Mouse (Mus musculus) MEL (cell line): ENCODE results near the gene Ifnar2. TPM values are rescaled to one million over a fixed set of nuclear protein-coding genes. Genes with fewer than 3 reads are reported as not detected.
A peak's percentile ranks its signal among the peaks of the same experiment; 100 is the strongest.

Experiments
- DNase-seq: peaks from one replicate; pipeline ENCODE4 v3.0.0; 2011; ENCODE audit warnings: low read depth, low spot score
- H3K27ac ChIP-seq: 2 replicates; pipeline ENCODE4 v1.5.1; 2012; ENCODE audit warnings: low read depth, mild to moderate bottlenecking, control low read depth, low read length, moderate library complexity; ENCODE audit not compliant: control insufficient read depth
- H3K27me3 ChIP-seq, 2 experiments: fragments of 150-350 bp in 1 of 2; sonication (generic) in 1 of 2; 2 replicates each; pipeline ENCODE4 v1.6.1; 2012; ENCODE audit warnings: low read length in 2 of 2, mild to moderate bottlenecking in 2 of 2, improper control_type of control experiment in 1 of 2, moderate library complexity in 1 of 2; ENCODE audit not compliant: insufficient read depth in 2 of 2, control insufficient read depth in 1 of 2
- H3K36me3 ChIP-seq, 2 experiments: 2 replicates each; pipeline ENCODE4 v1.6.1; 2012 to 2014; ENCODE audit warnings: low read length in 2 of 2, improper control_type of control experiment in 1 of 2, inconsistent platforms in 1 of 2, mild to moderate bottlenecking in 1 of 2; ENCODE audit not compliant: insufficient read depth in 2 of 2, control insufficient read depth in 1 of 2
- H3K4me1 ChIP-seq, 2 experiments: fragments of 150-350 bp in 1 of 2; sonication (generic) in 1 of 2; 2 replicates each; pipeline ENCODE4 v1.6.1; 2012; ENCODE audit warnings: low read length in 2 of 2, improper control_type of control experiment in 1 of 2, mild to moderate bottlenecking in 1 of 2; ENCODE audit not compliant: insufficient read depth in 2 of 2, control insufficient read depth in 1 of 2
- H3K4me3 ChIP-seq, 2 experiments: fragments of 150-350 bp in 1 of 2; sonication (generic) in 1 of 2; 2 replicates each; pipeline ENCODE4 v1.5.1; 2012; ENCODE audit warnings: low read depth in 2 of 2, low read length in 2 of 2, mild to moderate bottlenecking in 2 of 2, moderate library complexity in 2 of 2, control low read depth in 1 of 2, improper control_type of control experiment in 1 of 2; ENCODE audit not compliant: control insufficient read depth in 1 of 2, insufficient read depth in 1 of 2
- H3K79me2 ChIP-seq: 2 replicates; pipeline ENCODE4 v1.6.1; 2012; ENCODE audit warnings: mild to moderate bottlenecking, low read length, moderate library complexity; ENCODE audit not compliant: control insufficient read depth, poor library complexity, insufficient read depth
- H3K9ac ChIP-seq: 2 replicates; pipeline ENCODE4 v1.6.1; 2012; ENCODE audit warnings: low read depth, mild to moderate bottlenecking, control low read depth, low read length, moderate library complexity; ENCODE audit not compliant: control insufficient read depth, poor library complexity, severe bottlenecking
- H3K9me3 ChIP-seq: fragments of 150-350 bp; sonication (generic); replicated peaks from 2 replicates; pipeline ENCODE4 v1.6.1; 2012; ENCODE audit warnings: mild to moderate bottlenecking, low read length, improper control_type of control experiment, moderate library complexity; ENCODE audit not compliant: insufficient read depth
- BHLHE40 ChIP-seq: IDR thresholded peaks from 2 replicates; pipeline ENCODE4 v1.6.1; 2012; ENCODE audit warnings: low read depth, mild to moderate bottlenecking, inconsistent platforms, low read length, improper control_type of control experiment, borderline replicate concordance
- CHD2 ChIP-seq: IDR thresholded peaks from 2 replicates; pipeline ENCODE4 v1.6.1; 2011; ENCODE audit warnings: low read length, improper control_type of control experiment
- EP300 ChIP-seq, 2 experiments: IDR thresholded peaks; 2 replicates each; pipeline ENCODE4 v1.6.1; 2011; ENCODE audit warnings: improper control_type of control experiment in 2 of 2, low read length in 2 of 2, low read depth in 1 of 2, mild to moderate bottlenecking in 1 of 2
- ETS1 ChIP-seq: IDR thresholded peaks from 2 replicates; pipeline ENCODE4 v1.6.1; 2012; ENCODE audit warnings: low read depth, mild to moderate bottlenecking, inconsistent platforms, low read length, improper control_type of control experiment, moderate library complexity
- GATA1 ChIP-seq: IDR thresholded peaks from 2 replicates; pipeline ENCODE4 v1.6.1; 2011; ENCODE audit warnings: low read depth, low read length, improper control_type of control experiment
- JUND ChIP-seq: IDR thresholded peaks from 2 replicates; pipeline ENCODE4 v1.6.1; 2011; ENCODE audit warnings: low read depth, mild to moderate bottlenecking, improper control_type of control experiment, low read length
- MAX ChIP-seq: IDR thresholded peaks from 2 replicates; pipeline ENCODE4 v1.6.1; 2011; ENCODE audit warnings: low read length, improper control_type of control experiment
- MAZ ChIP-seq: IDR thresholded peaks from 2 replicates; pipeline ENCODE4 v1.6.1; 2012; ENCODE audit warnings: low read depth, mild to moderate bottlenecking, inconsistent platforms, low read length, improper control_type of control experiment
- MEF2A ChIP-seq: IDR thresholded peaks from 2 replicates; pipeline ENCODE4 v1.6.1; 2014; ENCODE audit warnings: low read depth, mild to moderate bottlenecking, inconsistent platforms, low read length, improper control_type of control experiment; ENCODE audit not compliant: poor library complexity, insufficient replicate concordance, severe bottlenecking; ENCODE audit errors: extremely low read depth
- MXI1 ChIP-seq: IDR thresholded peaks from 2 replicates; pipeline ENCODE4 v1.6.1; 2011; ENCODE audit warnings: mild to moderate bottlenecking, low read depth, low read length, improper control_type of control experiment
- MYB ChIP-seq: IDR thresholded peaks from 2 replicates; pipeline ENCODE4 v1.6.1; 2011; ENCODE audit warnings: mild to moderate bottlenecking, low read depth, low read length, improper control_type of control experiment
- MYC ChIP-seq: IDR thresholded peaks from 2 replicates; pipeline ENCODE4 v1.6.1; 2011; ENCODE audit warnings: low read depth, mild to moderate bottlenecking, low read length, improper control_type of control experiment, moderate library complexity
- NRF1 ChIP-seq: IDR thresholded peaks from 2 replicates; pipeline ENCODE4 v1.6.1; 2014; ENCODE audit warnings: low read depth, mild to moderate bottlenecking, inconsistent platforms, low read length, improper control_type of control experiment, moderate library complexity; ENCODE audit not compliant: poor library complexity, insufficient read depth, severe bottlenecking
- POLR2A ChIP-seq, 2 experiments: IDR thresholded peaks; 2 replicates each; pipeline ENCODE4 v1.6.1; 2011 to 2012; ENCODE audit warnings: low read length in 2 of 2, mild to moderate bottlenecking in 2 of 2, control low read depth in 1 of 2, improper control_type of control experiment in 1 of 2, low read depth in 1 of 2, moderate library complexity in 1 of 2; ENCODE audit not compliant: control insufficient read depth in 1 of 2, insufficient read depth in 1 of 2, poor library complexity in 1 of 2
- POLR2AphosphoS2 ChIP-seq: IDR thresholded peaks from 2 replicates; pipeline ENCODE4 v1.6.1; 2011; ENCODE audit warnings: low read length, improper control_type of control experiment
- RCOR1 ChIP-seq: IDR thresholded peaks from 2 replicates; pipeline ENCODE4 v1.6.1; 2012; ENCODE audit warnings: low read depth, mild to moderate bottlenecking, inconsistent platforms, low read length, improper control_type of control experiment
- SIN3A ChIP-seq: IDR thresholded peaks from 2 replicates; pipeline ENCODE4 v1.6.1; 2012; ENCODE audit warnings: low read length, improper control_type of control experiment, inconsistent platforms
- TAL1 ChIP-seq: IDR thresholded peaks from 2 replicates; pipeline ENCODE4 v1.6.1; 2012; ENCODE audit warnings: mild to moderate bottlenecking, inconsistent platforms, low read length, moderate library complexity, mixed read lengths
- TBP ChIP-seq: IDR thresholded peaks from 2 replicates; pipeline ENCODE4 v1.8.0; 2011; ENCODE audit warnings: low read depth, low read length, improper control_type of control experiment
- TCF12 ChIP-seq: IDR thresholded peaks from 2 replicates; pipeline ENCODE4 v1.6.1; 2014; ENCODE audit warnings: low read depth, mild to moderate bottlenecking, inconsistent platforms, low read length, improper control_type of control experiment, moderate library complexity
- USF1 ChIP-seq: IDR thresholded peaks from 2 replicates; pipeline ENCODE4 v1.6.1; 2014; ENCODE audit warnings: low read depth, mild to moderate bottlenecking, inconsistent platforms, low read length, improper control_type of control experiment, moderate library complexity
- ZNF384 ChIP-seq: IDR thresholded peaks from 2 replicates; pipeline ENCODE4 v1.6.1; 2012; ENCODE audit warnings: low read depth, mild to moderate bottlenecking, inconsistent platforms, low read length, improper control_type of control experiment
- polyA plus RNA-seq, 2 experiments: library from polyadenylated mRNA; stranded (reverse) in 1 of 2; unstranded in 1 of 2; fragments of >175 nt in 1 of 2; fragments of >200 nt in 1 of 2; gene quantifications; 2 replicates each; pipeline versions ENCODE4 v1.2.1 to v1.2.4; 2012; ENCODE audit warnings: low replicate concordance in 2 of 2, low read depth in 1 of 2; ENCODE audit not compliant: insufficient read length in 2 of 2, insufficient read depth in 1 of 2, missing spikeins in 1 of 2
- total RNA-seq: library from RNA; depleted of rRNA; stranded (reverse); fragments of 300-350 nt; gene quantifications from 2 replicates; pipeline ENCODE4 v1.2.3, GENCODE M21; 2012

Gene Ifnar2
- total and polyA plus RNA-seq, 3 experiments: 21.8 to 38.3 TPM; not detected in 1

DNA sequence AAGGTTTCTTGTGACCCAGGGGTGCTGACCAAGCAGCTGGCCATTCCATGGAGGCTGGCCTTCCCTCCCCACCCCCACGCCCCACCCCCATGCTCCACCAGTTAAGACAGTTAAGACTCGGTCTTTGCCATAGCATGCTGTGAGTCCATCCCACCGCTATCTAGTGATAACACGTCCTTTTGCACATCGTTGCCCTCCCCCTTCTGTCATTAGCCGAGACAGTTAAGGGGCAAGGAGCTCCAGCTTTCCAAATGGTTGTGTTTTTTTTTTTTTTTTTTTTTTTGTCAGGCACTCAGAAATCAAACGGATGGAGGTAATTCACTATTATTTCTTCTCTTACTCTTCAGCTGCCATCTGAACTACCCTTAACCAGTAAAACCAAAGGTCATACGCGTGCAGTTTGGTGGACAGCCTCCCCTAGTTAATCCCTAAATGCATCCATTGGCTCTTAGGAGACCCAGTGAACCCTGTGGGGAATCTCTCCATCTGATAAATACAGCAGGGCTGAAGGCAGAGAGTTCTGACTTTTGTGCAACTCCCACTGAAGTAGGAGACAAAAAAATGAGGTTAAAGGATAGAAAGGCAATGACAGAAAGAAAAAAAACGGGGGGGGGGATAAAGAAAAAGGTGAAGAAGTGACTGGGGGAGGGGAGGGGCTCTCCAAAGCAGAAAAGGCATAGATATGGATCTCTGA is 24.4 kb downstream of the Ifnar2 start:
- Histone ChIP-seq H3K9me3 (no peaks in the 10 kb centered on the region), H3K9ac (peak overlapping the region; percentile 57), H3K27ac (peak overlapping the region; percentile 95), H3K36me3 (peaks cover 2 to 26% of the 10 kb centered on the region in 2 experiments), H3K27me3 (no peaks in the 10 kb centered on the region), H3K79me2 (no peaks in the 10 kb centered on the region), H3K4me1 (peaks cover 16 to 19% of the 10 kb centered on the region in 2 experiments), H3K4me3 (peak overlapping the region; percentile 17 to 50; a peak in 3 of 4 replicates)
- peak; percentile 90 for DNase-seq
- TF ChIP-seq TAL1: peak; percentile 40
- TF ChIP-seq MAZ: no peak
- TF ChIP-seq NRF1: no peak
- peak; percentile 27; the same call in 1 of the 2 replicates for TF ChIP-seq POLR2AphosphoS2
- TF ChIP-seq MYB: peak; percentile 90
- TF ChIP-seq MXI1: peak; percentile 66
- peak; percentile 74 for TF ChIP-seq SIN3A
- peak; percentile 98 for TF ChIP-seq ZNF384
- TF ChIP-seq TBP: 0 out of 2 replicates have a peak, but pooled peaks have one; percentile 20
- TF ChIP-seq TCF12: peak; percentile 72
- peak; percentile 71 for TF ChIP-seq CHD2
- TF ChIP-seq MAX: 0 out of 2 replicates have a peak, but pooled peaks have one; percentile 6
- peak; percentile 79 for TF ChIP-seq ETS1
- TF ChIP-seq BHLHE40: peak; percentile 27; the same call in 1 of the 2 replicates
- no peak for TF ChIP-seq MEF2A
- TF ChIP-seq RCOR1: 0 out of 2 replicates have a peak, but pooled peaks have one; percentile 2
- TF ChIP-seq POLR2A (IDR thresholded peaks at IDR 0.05; ENCODE audit: control insufficient read depth in 1 of 2, insufficient read depth in 1 of 2, low read depth in 1 of 2, low read length in 2 of 2, poor library complexity in 1 of 2): 0 out of 4 replicates have a peak, but pooled peaks of 1 of the 2 experiments have one; percentile 40
- TF ChIP-seq EP300 (IDR thresholded peaks at IDR 0.05; ENCODE audit: low read depth in 1 of 2, low read length in 2 of 2): peak; percentile 61 to 90; a peak in 3 of 4 replicates
- no peak for TF ChIP-seq MYC
- TF ChIP-seq USF1: no peak
- TF ChIP-seq JUND: no peak
- TF ChIP-seq GATA1: peak; percentile 73
